Mouse (Mus musculus) olfactory bulb, adult 2 months (tissue): ENCODE results near the gene Actc1. TPM values are rescaled to one million over a fixed set of nuclear protein-coding genes. Genes with fewer than 3 reads are reported as not detected.

Source experiments
- H3K27ac ChIP-seq: fragments of 200-500 bp; 2 replicates; pipeline ENCODE4 v1.5.1; 2012; ENCODE audit warnings: low read depth, low read length; ENCODE audit not compliant: insufficient read depth
- H3K4me1 ChIP-seq: fragments of 200-500 bp; 2 replicates; pipeline ENCODE4 v1.6.1; 2012; ENCODE audit warnings: low read length; ENCODE audit not compliant: control insufficient read depth, insufficient read depth
- H3K4me3 ChIP-seq: fragments of 200-500 bp; 2 replicates; pipeline ENCODE4 v1.5.1; 2012; ENCODE audit warnings: mild to moderate bottlenecking, low read depth, low read length, moderate library complexity; ENCODE audit not compliant: insufficient read depth
- CTCF ChIP-seq: fragments of 200-500 bp; IDR thresholded peaks from 2 replicates; pipeline ENCODE4 v1.5.1; 2012; ENCODE audit warnings: low read depth, mild to moderate bottlenecking, low read length, moderate library complexity; ENCODE audit not compliant: insufficient read depth
- POLR2A ChIP-seq: fragments of 200-500 bp; IDR thresholded peaks from 2 replicates; pipeline ENCODE4 v1.6.1; 2012; ENCODE audit warnings: mild to moderate bottlenecking, low read depth, low read length, moderate library complexity; ENCODE audit not compliant: insufficient read depth
- WGBS: fragments of 180-500 bp; shearing (Covaris S2); methylation state at CpG from one replicate; pipeline ENCODE4 v1.1.7; 2018; 5-methylcytosine and 5-hydroxymethylcytosine counted together
- polyA plus RNA-seq: library from polyadenylated mRNA; stranded (reverse); fragments of >200 nt; gene quantifications from 2 replicates; pipeline ENCODE4 v1.2.4, GENCODE M21; 2012; ENCODE audit warnings: low replicate concordance; ENCODE audit not compliant: missing spikeins, insufficient read depth, insufficient read length

Gene Actc1
- polyA plus RNA-seq, 1 experiment: not detected

- TF ChIP-seq POLR2A (no peak), CTCF (no peak)
Measured at GRCm38 (mm10) chr2:114093577-114093976, 40.2 kb upstream of the Actc1 start.

GRCm38 (mm10) chr2:114089862-114090261, 36.5 kb upstream of the Actc1 start:
- TF ChIP-seq CTCF (no peak), POLR2A (no peak)
- no peaks in the 10 kb centered on the region for H3K4me1 ChIP-seq
- 79% methylated on average over 3 of the region's 3 CpGs for WGBS
- H3K4me3 ChIP-seq: no peak overlapping the region
- no peak overlapping the region for H3K27ac ChIP-seq

More at GRCm38 (mm10) chr2:114093577-114093976, 40.2 kb upstream of the Actc1 start:
- H3K4me1 ChIP-seq: no peaks in the 10 kb centered on the region
- 79% methylated on average over 9 of the region's 9 CpGs for WGBS
- H3K27ac ChIP-seq: no peak overlapping the region
- no peak overlapping the region for H3K4me3 ChIP-seq

GRCm38 (mm10) chr2:114087271-114087670, 33.9 kb upstream of the Actc1 start:
- H3K4me1 ChIP-seq: no peaks in the 10 kb centered on the region
- H3K4me3 ChIP-seq: no peak overlapping the region
- H3K27ac ChIP-seq: no peak overlapping the region
- TF ChIP-seq POLR2A (no peak), CTCF (no peak)
- WGBS: 62% methylated on average over 1 of the region's 1 CpGs

- WGBS: 83% methylated on average over 2 of the region's 2 CpGs
- Histone ChIP-seq H3K4me3 (no peak overlapping the region), H3K4me1 (no peaks in the 10 kb centered on the region), H3K27ac (no peak overlapping the region)
- TF ChIP-seq CTCF (no peak), POLR2A (no peak)
Measured at GRCm38 (mm10) chr2:114071876-114072275, 18.5 kb upstream of the Actc1 start.

- WGBS: 89% methylated on average over 3 of the region's 3 CpGs
- TF ChIP-seq POLR2A: no peak
- no peak for TF ChIP-seq CTCF
- Histone ChIP-seq H3K27ac (no peak overlapping the region), H3K4me1 (no peaks in the 10 kb centered on the region), H3K4me3 (no peak overlapping the region)
Measured at GRCm38 (mm10) chr2:114066226-114066625, 12.9 kb upstream of the Actc1 start.

- WGBS: 71% methylated on average over 2 of the region's 2 CpGs
Measured at GRCm38 (mm10) chr2:114064004-114064403, 10.7 kb upstream of the Actc1 start.

GRCm38 (mm10) chr2:114060071-114060591, 6.8 kb upstream of the Actc1 start:
- no peak overlapping the region for H3K4me3 ChIP-seq
- TF ChIP-seq CTCF (no peak), POLR2A (no peak)
- 53% methylated on average over 6 of the region's 6 CpGs for WGBS
- peaks cover 5% of the 10 kb centered on the region; the same call in 1 of the 2 replicates for H3K4me1 ChIP-seq
- no peak overlapping the region for H3K27ac ChIP-seq

More at GRCm38 (mm10) chr2:114064004-114064403, 10.7 kb upstream of the Actc1 start:
- Histone ChIP-seq H3K4me3 (no peak overlapping the region), H3K27ac (no peak overlapping the region), H3K4me1 (no peaks in the 10 kb centered on the region)
- TF ChIP-seq CTCF (no peak), POLR2A (no peak)

GRCm38 (mm10) chr2:114059608-114060007, 6.3 kb upstream of the Actc1 start:
- peaks cover 5% of the 10 kb centered on the region; the same call in 1 of the 2 replicates for H3K4me1 ChIP-seq
- no peak overlapping the region for H3K27ac ChIP-seq
- no peak overlapping the region for H3K4me3 ChIP-seq
- WGBS: 68% methylated on average over 1 of the region's 1 CpGs
- no peak for TF ChIP-seq POLR2A
- TF ChIP-seq CTCF: no peak

- 95% methylated on average over 10 of the region's 10 CpGs for WGBS
- TF ChIP-seq POLR2A: no peak
- no peak for TF ChIP-seq CTCF
- no peak overlapping the region for H3K4me3 ChIP-seq
- H3K27ac ChIP-seq: no peak overlapping the region
- peaks cover 5% of the 10 kb centered on the region; the same call in 1 of the 2 replicates for H3K4me1 ChIP-seq
Measured at GRCm38 (mm10) chr2:114058226-114058796, 5.0 kb upstream of the Actc1 start.
